In the genomic region with DNA sequence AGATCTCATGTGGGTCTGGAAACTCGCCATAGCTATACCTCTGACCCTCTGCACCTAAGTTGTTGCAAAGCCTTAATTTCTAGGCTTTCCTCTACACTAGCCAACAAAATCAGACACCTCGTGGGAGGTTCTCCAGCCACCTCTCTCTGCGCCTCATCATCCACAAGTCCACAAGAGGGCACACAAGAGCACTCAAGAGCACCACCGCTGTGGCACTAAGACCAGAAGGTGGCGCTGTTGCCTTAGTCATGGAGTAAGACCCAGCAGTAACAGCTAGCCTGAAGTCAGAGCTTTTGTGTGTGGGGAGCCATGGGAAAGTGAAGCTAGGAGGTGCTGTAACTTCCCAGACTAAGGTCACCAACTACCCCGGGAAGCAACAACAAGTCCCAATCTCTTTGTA, we compare ENCODE assay signal across 7 mouse cellular contexts. TPM values are rescaled to one million over a fixed set of nuclear protein-coding genes. Genes with fewer than 3 reads are reported as not detected.
DNase-seq lines count a peak whose midpoint lies in the region; ATAC-seq and TF ChIP-seq lines count a peak whose summit lies in the region.

No protein-coding gene starts in this region.

- peak; percentile 88 for ATAC-seq in intestine, embryonic 16.5 days
- ATAC-seq in midbrain, embryonic 12.5 days (ENCODE audit: low FRiP score, low read depth), result peak; percentile 89

- H3K27ac ChIP-seq in intestine, embryonic 16.5 days (ENCODE audit: low read length), result no peak overlapping the region
- no peak overlapping the region for H3K27ac ChIP-seq in midbrain, embryonic 12.5 days (replicated peaks)
- H3K27ac ChIP-seq in small intestine, adult 2 months (ENCODE audit: insufficient read depth, low read depth, low read length), result no peak overlapping the region

- DNase-seq in adrenal gland, adult 8-10 months, result peak; percentile 86
- DNase-seq in embryo, embryonic 9.5 days (ENCODE audit: extremely low spot score), result peak; percentile 93
- peak; percentile 89 to 94 for DNase-seq in gastrocnemius, postnatal 4 days (ENCODE audit: low spot score in 2 of 2)
- peak; percentile 95 to 97 for DNase-seq in left cerebral cortex, postnatal 25 days (ENCODE audit: low spot score in 2 of 2)

- intact Hi-C loops in left cerebral cortex, postnatal 25 days (cut with DNase I), result loop anchor here (1.0 to 2.0 kb wide), 3 partner anchors 456 to 606 kb away; no protein-coding TSS in a partner anchor

- TF ChIP-seq POLR2A in small intestine, adult 2 months (IDR thresholded peaks at IDR 0.05; ENCODE audit: low read depth, low read length), result no peak

- 3% methylated on average over 6 of the region's 6 CpGs for WGBS in intestine, embryonic 16.5 days
- WGBS in midbrain, embryonic 12.5 days, result 3% methylated on average over 6 of the region's 6 CpGs
- WGBS in small intestine, adult 2 months, result under 1% methylated on average over 6 of the region's 6 CpGs

- H3K9me3 ChIP-seq in intestine, embryonic 16.5 days (ENCODE audit: control insufficient read depth, low read length), result no peaks in the 10 kb centered on the region
- H3K9me3 ChIP-seq in midbrain, embryonic 12.5 days, result no peaks in the 10 kb centered on the region

- peak; percentile 100 for TF ChIP-seq CTCF in small intestine, adult 2 months (IDR thresholded peaks at IDR 0.05; ENCODE audit: extremely low read depth, insufficient read length, insufficient replicate concordance, low read depth, low read length)

- H3K4me1 ChIP-seq in intestine, embryonic 16.5 days (ENCODE audit: control insufficient read depth, insufficient read depth, low read length), result no peaks in the 10 kb centered on the region
- no peaks in the 10 kb centered on the region for H3K4me1 ChIP-seq in midbrain, embryonic 12.5 days
- no peaks in the 10 kb centered on the region for H3K4me1 ChIP-seq in small intestine, adult 2 months (ENCODE audit: control insufficient read depth, insufficient read depth, insufficient read length, low read length)

- H3K36me3 ChIP-seq in intestine, embryonic 16.5 days (ENCODE audit: control insufficient read depth, insufficient read depth, low read length), result no peaks in the 10 kb centered on the region
- no peaks in the 10 kb centered on the region for H3K36me3 ChIP-seq in midbrain, embryonic 12.5 days
- no peaks in the 10 kb centered on the region for H3K36me3 ChIP-seq in small intestine, adult 2 months (ENCODE audit: control insufficient read depth, insufficient read depth, low read length)

- H3K9ac ChIP-seq in intestine, embryonic 16.5 days (ENCODE audit: low read depth, low read length), result no peak overlapping the region
- H3K9ac ChIP-seq in midbrain, embryonic 12.5 days (replicated peaks), result no peak overlapping the region

- H3K4me2 ChIP-seq in intestine, embryonic 16.5 days (ENCODE audit: low read depth, low read length), result no peak overlapping the region
- H3K4me2 ChIP-seq in midbrain, embryonic 12.5 days (replicated peaks), result no peak overlapping the region

- H3K4me3 ChIP-seq in intestine, embryonic 16.5 days (ENCODE audit: low read length), result no peak overlapping the region
- no peak overlapping the region for H3K4me3 ChIP-seq in midbrain, embryonic 12.5 days
- no peak overlapping the region for H3K4me3 ChIP-seq in small intestine, adult 2 months (ENCODE audit: low read depth, low read length)

- H3K27me3 ChIP-seq in intestine, embryonic 16.5 days (replicated peaks; ENCODE audit: control insufficient read depth, insufficient read depth, low read length), result no peaks in the 10 kb centered on the region; the same call in 1 of the 2 replicates
- peaks cover 4% of the 10 kb centered on the region; the same call in 1 of the 2 replicates for H3K27me3 ChIP-seq in midbrain, embryonic 12.5 days
- no peaks in the 10 kb centered on the region for H3K27me3 ChIP-seq in small intestine, adult 2 months (ENCODE audit: control insufficient read depth, insufficient read depth, low read length)

RNA-seq across cellular contexts. Expression of a gene that starts 53.6 kb away (rescaled TPM):
- total RNA-seq in adrenal gland, adult 8-10 months (2022), result 10 to 100 TPM; 34.7 to 44.4 (median 43.2) TPM
- total RNA-seq in gastrocnemius, postnatal 4 days (2021), result 10 to 100 TPM; 20.4 TPM
- polyA plus RNA-seq in intestine, embryonic 16.5 days (2015; fragmentation: Nextera tagmentation; extraction: Ambion mirVana), result 14.4 and 14.6 TPM in 2 replicates
- 10 to 100 TPM; 42.6 to 48.1 TPM for total RNA-seq in left cerebral cortex, postnatal 25 days (2021)
- 27.8 and 31.5 TPM in 2 replicates for polyA plus RNA-seq in midbrain, embryonic 12.5 days (2016; fragmentation: Nextera tagmentation; extraction: Ambion mirVana)
- 4.2 and 7.3 TPM in 2 replicates for polyA plus RNA-seq in small intestine, adult 2 months (2012; rRNA removed)
